Mouse (Mus musculus): ENCODE measurements around the gene Cd9.
A peak's percentile ranks its signal among the peaks of the same experiment; 100 is the strongest.

The Cd9 gene

DNA sequence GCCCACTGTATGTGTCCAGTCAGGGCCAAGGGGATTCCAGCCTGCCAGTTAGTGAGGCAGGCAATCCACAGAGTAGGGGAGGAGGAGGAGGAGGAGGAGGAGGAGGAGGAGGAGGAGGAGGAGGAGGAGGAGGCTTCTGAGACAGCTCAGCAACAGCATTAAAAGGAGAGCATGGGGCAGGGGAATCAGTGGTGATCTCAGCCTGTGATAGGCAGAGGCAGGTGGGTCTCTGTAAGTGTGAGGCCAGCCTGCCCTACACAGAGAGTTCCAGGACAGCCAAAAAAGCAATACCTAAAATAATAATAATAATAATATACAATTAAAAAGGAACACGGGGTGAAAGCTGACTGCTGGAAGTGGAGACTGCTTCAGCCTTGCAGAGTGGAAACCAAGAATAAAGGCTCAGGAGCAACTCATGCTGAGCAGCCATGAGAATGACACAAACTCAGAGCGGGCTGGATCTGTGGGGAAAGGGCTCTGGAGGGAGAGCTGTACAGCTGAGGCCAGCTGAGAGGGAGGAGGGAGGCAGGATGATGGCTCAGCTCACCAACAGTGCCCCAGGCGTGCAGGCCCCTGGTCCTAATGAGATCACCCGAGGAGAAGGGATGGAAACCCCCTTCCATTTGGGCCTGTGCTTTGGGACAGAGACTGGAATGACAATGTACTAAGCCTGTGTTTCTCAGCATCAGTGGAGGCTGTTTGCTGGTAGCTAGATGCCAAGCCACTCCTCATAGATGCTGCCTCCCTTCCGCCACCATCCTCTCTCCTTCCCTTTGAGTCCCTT, 59.7 kb downstream of the Cd9 start:
- no peak for DNase-seq (ENCODE audit: low spot score in 2 of 2)

DNA sequence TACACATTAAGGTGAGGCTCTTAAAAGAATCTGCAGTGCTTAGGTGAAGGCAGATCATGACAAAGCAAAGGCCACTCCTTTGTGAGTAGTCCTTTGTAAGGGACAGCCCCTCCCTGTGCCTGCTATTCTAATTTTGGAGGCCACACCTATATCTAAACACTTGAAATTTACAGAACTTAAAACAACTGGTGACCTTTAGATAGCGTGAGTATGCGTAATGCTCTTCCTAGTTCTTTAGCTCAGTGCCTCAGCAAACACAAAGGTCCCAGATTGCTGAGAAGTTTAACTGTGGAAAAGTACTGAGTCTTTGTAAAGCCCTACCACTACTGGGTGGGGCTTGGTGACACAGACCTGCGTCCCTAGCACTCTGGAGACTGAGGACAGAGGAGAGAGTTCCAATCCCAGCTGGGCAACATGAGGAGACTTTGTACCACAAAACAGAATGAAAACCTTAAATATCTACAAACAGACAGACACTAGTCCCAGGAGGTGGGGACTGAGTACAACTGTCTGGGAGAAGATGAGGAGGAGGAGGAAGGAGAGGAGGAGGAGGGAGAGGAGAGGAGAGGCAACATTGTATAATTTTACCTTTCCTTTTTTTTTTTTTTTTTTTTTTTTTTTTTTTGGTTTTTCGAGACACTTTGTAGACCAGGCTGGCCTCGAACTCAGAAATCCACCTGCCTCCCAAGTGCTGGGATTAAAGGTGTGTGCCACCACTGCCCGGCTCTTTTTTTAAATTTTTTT, 60.7 kb downstream of the Cd9 start:
- DNase-seq (ENCODE audit: low spot score in 2 of 2) = no peak

DNA sequence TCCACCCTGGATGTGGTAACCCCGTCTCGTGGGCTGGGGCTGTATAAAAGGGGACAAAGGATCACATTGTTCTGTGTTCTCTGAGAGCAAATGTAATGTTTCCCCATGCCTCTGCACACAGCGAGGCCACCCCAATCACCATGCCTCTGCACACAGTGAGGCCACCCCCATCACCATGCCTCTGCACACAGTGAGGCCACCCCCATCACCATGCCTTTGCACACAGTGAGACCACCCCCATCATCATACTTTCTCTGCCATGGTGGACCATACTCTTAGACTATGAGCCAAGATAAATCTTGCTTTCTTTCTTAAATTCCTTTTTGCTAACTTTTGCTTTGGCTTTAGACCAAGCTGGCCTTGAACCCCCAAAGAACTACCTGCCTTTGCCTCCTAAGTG, 61.3 kb downstream of the Cd9 start:
- DNase-seq (ENCODE audit: low spot score in 2 of 2) = no peak

DNA sequence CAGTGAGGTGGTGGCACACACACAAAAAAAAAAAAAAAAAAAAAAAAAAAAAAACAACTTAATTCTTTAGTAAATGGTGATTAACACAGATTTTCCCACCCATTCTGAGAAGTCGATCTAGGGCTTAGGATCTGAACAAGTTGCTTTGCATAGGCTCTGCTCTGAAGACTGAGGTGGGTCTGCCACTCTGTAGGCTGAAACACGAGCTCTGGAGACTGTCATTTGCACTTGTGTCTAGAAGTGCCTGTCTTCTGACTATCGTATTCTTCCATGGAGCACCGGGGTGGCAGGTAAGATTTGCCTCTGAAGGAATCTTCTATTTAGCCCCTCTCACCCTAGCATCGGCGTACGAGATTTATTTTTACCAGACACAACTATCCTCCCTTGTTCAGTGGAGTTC, 62.1 kb downstream of the Cd9 start:
- DNase-seq (ENCODE audit: low spot score in 2 of 2) = no peak

DNA sequence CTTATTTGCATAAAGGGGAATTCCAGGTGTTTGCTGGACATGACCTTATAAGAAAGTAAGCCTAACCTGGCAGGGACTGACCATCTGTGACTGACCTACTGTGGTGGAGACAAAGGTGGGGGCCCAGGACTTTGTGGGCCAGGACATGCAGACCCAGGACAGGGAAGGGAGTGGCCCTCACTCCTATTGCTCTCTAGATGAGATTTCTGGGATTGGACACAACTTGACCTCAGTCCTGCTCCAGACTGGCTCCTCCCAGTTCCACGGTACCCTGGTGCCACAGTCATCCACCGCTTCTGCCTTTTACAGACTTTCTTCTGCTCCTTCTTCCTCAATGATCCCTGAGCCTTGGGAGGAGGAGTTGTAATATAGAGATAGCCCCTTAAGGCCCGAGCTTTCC, 63.6 kb downstream of the Cd9 start:
- DNase-seq (ENCODE audit: low spot score in 2 of 2) = no peak

DNA sequence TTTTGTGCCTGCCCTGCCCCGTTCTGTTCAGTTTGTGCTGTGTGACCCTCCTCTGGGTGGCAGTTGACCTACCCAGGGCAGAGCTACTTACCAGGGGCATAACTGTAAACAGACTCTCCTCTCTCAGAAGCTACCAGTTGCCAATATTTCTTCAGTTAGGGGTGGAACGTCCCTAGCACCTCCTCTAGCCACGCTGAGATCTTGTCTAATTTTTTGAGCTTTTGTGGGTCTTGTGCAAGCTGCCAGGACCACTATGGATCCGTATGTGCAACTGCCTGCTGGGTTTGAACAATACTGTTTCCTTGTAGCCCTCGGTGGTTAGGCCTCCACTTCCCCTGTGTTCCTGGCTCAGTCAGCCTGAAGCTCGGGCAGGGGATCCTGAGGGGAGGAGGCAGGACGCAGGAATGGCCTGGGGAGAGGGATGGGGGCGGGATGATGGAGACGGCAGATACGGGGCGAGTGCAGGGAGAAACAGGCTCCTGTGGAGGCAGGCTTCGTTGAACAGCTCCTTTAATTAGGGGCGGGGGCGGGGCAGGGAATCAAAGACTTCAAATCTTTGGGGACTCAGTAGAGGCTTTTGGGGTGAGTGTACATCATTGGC, 64.1 kb downstream of the Cd9 start:
- DNase-seq (ENCODE audit: low spot score in 2 of 2) = no peak

DNA sequence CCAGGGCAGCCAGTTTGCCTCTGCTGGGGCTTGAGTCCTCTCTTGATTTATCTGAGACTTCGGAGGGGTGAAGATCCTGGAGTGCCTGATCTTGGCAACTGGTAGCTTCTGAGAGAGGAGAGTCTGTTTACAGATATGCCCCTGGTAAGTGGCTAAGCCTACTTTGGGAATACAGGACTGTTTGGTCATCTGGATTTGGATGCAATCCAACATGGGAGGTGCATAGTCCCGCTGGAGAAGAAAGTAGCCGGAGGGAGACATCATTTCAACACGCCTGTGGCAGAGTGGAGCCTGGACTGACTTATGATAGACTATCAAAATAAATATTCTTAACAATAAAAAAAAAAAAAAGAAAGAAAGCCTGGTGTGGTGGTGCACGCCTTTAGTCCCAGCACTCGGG, 64.8 kb downstream of the Cd9 start:
- no peak for DNase-seq (ENCODE audit: low spot score in 2 of 2)

- peak; percentile 66 to 77 for DNase-seq (ENCODE audit: low spot score in 2 of 2)
These were observed 67.9 kb downstream of the Cd9 start for GRCm38 (mm10) chr6:125426383-125427360.

- DNase-seq (ENCODE audit: low spot score in 2 of 2) = no peak
These were observed 69.1 kb downstream of the Cd9 start for GRCm38 (mm10) chr6:125425205-125426090.

DNA sequence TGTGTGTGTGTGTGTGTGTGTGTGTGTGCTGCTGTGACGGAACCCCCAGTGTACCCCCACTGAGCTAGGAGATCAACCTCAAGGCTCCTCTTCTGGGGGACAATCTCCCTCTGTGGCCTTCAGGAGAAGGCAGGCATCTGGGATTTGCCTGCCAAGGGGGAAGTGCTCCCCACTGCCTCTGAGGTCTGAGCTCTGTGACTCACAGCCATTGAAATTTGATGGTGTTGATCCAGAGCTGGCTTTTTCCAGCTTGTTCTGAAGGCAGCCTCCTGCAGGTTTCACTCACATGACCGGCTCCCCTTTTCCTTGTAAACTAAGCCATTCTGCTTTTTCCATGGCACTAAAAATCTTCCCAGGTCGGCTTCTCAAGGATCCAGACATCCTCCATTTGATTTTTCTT, 70.4 kb downstream of the Cd9 start:
- no peak for DNase-seq (ENCODE audit: low spot score in 2 of 2)

- DNase-seq (ENCODE audit: low spot score in 2 of 2) = no peak
These were observed 71.1 kb downstream of the Cd9 start for GRCm38 (mm10) chr6:125423507-125423906.

DNA sequence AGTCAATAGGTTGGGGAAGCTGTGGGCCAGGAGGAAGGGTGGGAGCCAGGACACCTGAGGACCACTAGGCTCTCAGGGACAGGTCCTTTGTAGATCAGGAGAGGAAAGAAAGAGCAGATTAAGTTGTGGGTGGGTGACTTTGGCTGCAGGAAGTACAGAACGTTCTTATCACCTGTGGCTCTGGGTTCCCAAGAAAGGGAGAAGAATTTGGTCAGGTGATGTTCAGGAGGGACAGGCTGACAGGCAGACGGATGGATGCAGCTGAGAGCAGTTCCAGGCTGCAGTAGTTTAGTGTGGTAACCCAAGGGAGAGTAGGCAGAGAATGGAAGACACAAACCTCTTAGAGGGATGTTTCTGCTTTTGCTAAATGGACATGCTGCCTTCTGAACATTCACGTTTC, 71.5 kb downstream of the Cd9 start:
- DNase-seq (ENCODE audit: low spot score in 2 of 2) = no peak

DNA sequence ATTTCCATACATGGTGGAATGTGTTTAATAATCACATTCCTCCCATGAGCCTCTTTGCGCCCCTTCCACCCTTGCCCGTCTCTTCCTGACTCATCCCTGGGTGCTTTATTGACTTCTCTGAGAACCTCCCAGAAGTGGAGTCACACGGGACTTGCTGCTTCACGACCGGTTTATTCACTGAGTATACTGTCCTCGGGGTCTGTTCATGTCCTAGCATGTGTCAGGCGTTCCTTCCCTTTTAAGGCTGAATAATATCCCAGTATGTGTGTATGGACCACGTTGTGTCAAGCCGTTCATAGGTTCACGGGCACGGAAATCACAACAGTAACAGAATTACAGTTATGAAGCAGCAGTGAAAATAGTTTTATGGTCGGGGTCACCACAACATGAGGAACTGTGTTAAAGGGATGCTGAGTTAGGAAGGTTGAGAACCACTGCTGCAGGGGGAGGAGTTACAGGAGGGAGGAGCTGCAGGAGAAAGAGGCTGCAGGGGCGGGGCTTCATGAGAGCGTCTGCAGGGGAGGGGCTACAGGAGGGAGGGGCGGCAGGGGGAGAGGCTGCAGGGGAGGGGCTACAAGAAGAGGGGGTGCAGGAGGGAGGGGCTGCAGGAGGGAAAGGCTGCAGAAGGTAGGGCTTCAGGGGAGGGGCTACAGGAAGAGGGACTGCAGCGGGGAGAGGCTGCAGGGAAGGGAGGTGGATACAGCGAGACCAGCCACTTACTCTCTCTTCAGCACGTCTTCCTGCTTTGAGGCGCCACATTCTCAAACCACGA, 72.4 kb downstream of the Cd9 start:
- peak in 1 of 2 experiments; percentile 29 for DNase-seq (ENCODE audit: low spot score in 2 of 2)

DNA sequence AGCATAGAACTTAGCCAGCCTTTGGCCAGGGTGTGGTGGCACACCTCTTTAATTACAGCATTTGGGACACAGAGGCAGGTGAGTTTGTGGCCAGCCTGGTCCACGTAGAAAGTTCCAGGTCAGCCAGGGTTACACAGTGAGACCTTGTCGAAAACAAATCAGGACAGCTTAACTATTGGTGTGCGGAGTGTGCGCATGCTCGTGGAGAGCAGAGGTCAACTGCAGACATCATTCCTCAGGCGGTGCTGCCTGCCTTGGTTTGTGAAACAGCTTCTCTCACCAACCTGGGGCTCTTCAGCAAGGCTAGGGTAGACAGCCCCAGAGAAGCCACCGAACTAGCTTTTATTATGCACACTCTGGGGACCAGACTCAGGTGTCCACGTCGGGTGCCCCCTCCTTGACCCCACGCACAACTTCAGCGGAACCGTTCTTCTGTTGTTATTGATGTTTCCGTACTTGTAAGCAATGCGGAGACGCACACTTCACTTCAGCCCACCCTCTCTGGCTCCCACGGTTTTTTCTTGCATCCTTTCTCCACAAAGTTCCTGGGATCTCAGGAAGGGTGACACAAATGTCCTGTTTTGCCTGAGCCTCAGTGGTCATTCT, 74.0 kb downstream of the Cd9 start:
- DNase-seq (ENCODE audit: low spot score in 2 of 2) = no peak

DNA sequence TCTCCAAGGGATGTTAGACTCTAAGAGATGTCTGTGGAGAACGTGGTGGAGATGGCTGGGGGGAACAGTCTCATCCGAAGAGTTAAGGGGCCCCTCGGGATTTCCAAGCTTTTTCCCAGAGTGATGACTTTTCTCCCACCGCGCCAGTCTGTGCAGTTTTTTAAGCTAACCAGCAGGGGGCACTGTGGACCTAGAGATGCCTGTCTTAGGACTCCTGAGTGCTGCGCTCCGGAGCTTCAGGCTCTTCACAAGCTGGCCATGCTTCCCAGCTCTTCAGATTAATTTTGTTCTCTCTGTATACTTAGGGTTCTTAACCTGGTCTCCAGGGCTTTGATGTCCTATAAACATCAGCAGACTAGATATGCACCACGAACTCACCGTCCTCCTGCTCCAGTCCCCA, 75.8 kb downstream of the Cd9 start:
- DNase-seq (ENCODE audit: low spot score in 2 of 2) = peak; percentile 36 to 78

- DNase-seq (ENCODE audit: low spot score in 2 of 2) = no peak
These were observed 81.3 kb downstream of the Cd9 start for GRCm38 (mm10) chr6:125413326-125413725.

DNA sequence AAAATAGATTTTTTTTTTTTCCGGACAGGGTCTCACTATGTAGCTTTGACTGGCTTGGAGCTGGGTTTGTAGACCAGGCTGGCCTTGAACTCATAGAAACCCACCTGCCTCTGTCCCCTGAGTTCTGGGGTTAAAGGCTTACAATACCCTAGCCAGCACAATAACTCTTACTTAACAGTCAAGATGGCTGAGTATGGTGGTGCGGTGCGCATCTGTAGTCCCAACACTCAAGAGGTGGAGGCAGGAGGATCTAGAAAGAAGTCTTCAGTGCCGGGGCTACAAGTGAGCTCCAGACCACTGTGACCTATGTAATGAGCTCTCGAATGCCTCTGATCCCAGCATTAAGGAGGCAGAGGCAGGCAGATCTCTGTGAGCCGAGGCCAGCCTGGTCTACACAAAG, 82.9 kb downstream of the Cd9 start:
- DNase-seq (ENCODE audit: low spot score in 2 of 2) = no peak

DNA sequence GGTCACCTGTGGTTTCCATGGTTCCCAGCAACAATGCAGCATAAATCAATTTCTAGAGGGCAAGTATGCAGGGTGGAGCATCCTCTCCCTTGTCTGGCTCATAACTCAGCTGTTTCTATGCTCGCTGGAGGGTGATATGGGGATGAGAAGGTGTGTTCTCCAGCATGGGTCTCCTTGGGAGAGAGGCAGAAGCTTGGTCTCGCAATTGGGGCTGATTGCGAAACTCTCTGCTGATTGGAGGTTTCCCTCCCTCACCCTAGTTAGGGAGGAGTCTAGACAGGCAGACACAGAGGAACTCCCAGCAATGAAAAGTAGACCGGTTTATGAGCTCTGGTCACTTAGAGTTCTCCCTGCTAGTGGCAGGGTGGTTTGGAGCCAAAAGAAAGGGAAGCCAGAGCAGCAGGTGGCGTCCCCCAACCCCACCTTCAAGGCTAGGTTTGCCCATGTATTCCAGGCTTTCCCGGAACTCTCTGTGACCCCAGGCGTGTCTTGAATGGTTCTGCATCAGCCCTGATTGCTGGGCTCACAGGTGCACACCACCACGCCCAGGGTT, 83.5 kb downstream of the Cd9 start:
- no peak for DNase-seq (ENCODE audit: low spot score in 2 of 2)

GRCm38 (mm10) chr6:125410551-125410950, 84.0 kb downstream of the Cd9 start:
- no peak for DNase-seq (ENCODE audit: low spot score in 2 of 2)

Measured in frontal cortex, postnatal 10 days (tissue).